In the genomic region with DNA sequence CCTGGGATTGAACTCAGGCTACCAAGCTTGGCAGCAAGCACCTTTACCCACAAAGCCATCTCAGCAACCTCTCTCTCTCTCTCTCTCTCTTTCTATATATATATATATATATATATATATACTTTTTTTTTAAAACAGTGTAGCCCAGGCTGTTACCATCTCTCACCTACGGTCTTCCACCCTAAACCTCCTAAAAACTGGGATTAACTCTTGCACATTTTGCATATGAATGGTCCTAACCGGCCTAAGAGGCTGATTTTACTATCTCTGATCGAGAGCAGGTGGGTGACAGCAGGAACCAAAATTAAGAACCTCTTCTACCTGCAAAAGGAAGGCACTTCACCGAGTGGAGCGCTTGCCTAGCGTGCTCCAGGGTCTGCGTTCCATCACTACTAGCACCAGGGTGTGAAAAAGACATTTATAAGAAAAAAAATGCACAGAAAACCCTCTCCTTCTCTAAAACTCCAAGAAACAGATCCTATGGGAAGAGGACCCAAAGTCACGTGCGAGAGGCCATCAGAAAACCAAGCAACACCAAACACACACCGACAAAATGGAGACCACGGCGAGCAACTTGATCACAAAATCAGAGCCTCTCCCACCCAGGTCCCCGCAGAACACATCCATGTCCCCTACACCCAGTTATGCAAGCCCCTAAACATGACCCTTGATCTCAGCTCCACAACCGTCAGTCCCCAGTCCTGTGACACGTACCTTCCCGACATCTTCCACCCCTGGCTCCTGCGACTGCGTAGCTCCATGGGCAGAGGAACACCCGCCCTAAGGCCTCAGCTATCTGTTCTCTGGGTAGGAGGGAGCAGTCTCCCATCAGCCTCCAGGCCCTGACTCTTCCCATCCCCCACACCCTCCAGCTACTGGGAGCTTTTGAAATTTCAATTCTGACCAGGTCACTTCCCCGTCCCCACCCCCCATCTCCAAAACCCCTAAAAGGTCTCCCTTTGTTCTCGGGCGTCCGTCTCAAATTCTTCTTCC, we compare ENCODE assay signal across 8 mouse cellular contexts. TPM values are rescaled to one million over a fixed set of nuclear protein-coding genes. Genes with fewer than 3 reads are reported as not detected.
A peak's percentile ranks its signal among the peaks of the same experiment; 100 is the strongest.
DNase-seq lines count a peak whose midpoint lies in the region; ATAC-seq and TF ChIP-seq lines count a peak whose summit lies in the region.

A gene (minus strand): TSS at position 815 of the 993 bp plus-strand sequence.

- DNase-seq in left cerebral cortex, adult 18-20 months (ENCODE audit: low spot score in 2 of 2) = no peak
- DNase-seq in left cerebral cortex, adult 9 months (ENCODE audit: low spot score in 2 of 2) = no peak
- DNase-seq in brain, embryonic 14.5 days (ENCODE audit: low read depth) = no peak
- DNase-seq in gastrocnemius, postnatal 25 days = no peak
- DNase-seq in B cell, adult 2 months = no peak
- DNase-seq in kidney, postnatal 14 days = no peak

- H3K36me3 ChIP-seq in intestine, embryonic 16.5 days (ENCODE audit: control insufficient read depth, insufficient read depth, low read length) = no peaks in the 10 kb centered on the region

- no peaks in the 10 kb centered on the region for H3K27me3 ChIP-seq in intestine, embryonic 16.5 days (replicated peaks; ENCODE audit: control insufficient read depth, insufficient read depth, low read length)

- ATAC-seq in intestine, embryonic 16.5 days = peak; percentile 27; the same call in 1 of the 2 replicates
- ATAC-seq in megakaryocyte-erythroid progenitor cell, adult 5-6 weeks (replicated peaks; ENCODE audit: low FRiP score, low TSS enrichment, poor library complexity, severe bottlenecking) = no peak

- no peak for TF ChIP-seq POLR2A in brain, embryonic 14.5 days (IDR thresholded peaks at IDR 0.05; ENCODE audit: borderline replicate concordance, extremely low read depth, insufficient read depth, insufficient read length, poor library complexity, severe bottlenecking)

- WGBS in intestine, embryonic 16.5 days = 64% methylated on average over 23 of the region's 23 CpGs

- peaks cover 16% of the 10 kb centered on the region for H3K4me1 ChIP-seq in intestine, embryonic 16.5 days (ENCODE audit: control insufficient read depth, insufficient read depth, low read length)

- H3K9me3 ChIP-seq in intestine, embryonic 16.5 days (ENCODE audit: control insufficient read depth, low read length) = no peaks in the 10 kb centered on the region

- H3K9ac ChIP-seq in intestine, embryonic 16.5 days (ENCODE audit: low read depth, low read length) = 0 out of 2 replicates have a peak within 1 kb of the TSS, but pooled peaks have one; percentile 17

- TF ChIP-seq CTCF in brain, embryonic 14.5 days (IDR thresholded peaks at IDR 0.05; ENCODE audit: borderline replicate concordance, extremely low read depth, insufficient read depth, insufficient read length) = no peak

- H3K4me3 ChIP-seq in intestine, embryonic 16.5 days (ENCODE audit: low read length) = no peak within 1 kb of the TSS

- peak within 1 kb of the TSS; percentile 82 for H3K27ac ChIP-seq in intestine, embryonic 16.5 days (ENCODE audit: low read length)

- H3K4me2 ChIP-seq in intestine, embryonic 16.5 days (ENCODE audit: low read depth, low read length) = no peak within 1 kb of the TSS

RNA-seq across cellular contexts. Expression of the gene that starts here (rescaled TPM):
- total RNA-seq in left cerebral cortex, adult 18-20 months (2021) = 100 to 1,000 TPM; 150 to 151 TPM
- polyA plus RNA-seq in brain, embryonic 14.5 days (2012; rRNA removed) = 49.7 and 75.8 TPM in 2 replicates
- total RNA-seq in gastrocnemius, postnatal 25 days (2021) = 10 to 100 TPM; 17.1 to 18.4 TPM
- 57.3 and 61.6 TPM in 2 replicates for polyA plus RNA-seq in intestine, embryonic 16.5 days (2015; fragmentation: Nextera tagmentation; extraction: Ambion mirVana)
- total RNA-seq in megakaryocyte-erythroid progenitor cell, adult 5-6 weeks (2014; fragmentation: Nextera tagmentation) = 70.9 and 80.1 TPM in 2 replicates
- total RNA-seq in megakaryocyte-erythroid progenitor cell, adult 5-6 weeks (2017) = 27.2 and 42.9 TPM in 2 replicates
